Mouse (Mus musculus): ENCODE data around the gene Ctsf.
A peak's percentile ranks its signal among the peaks of the same experiment; 100 is the strongest.
"Not testable (repeated sequence)": the region's sequence is repeated elsewhere in the genome, so short reads cannot be mapped to it uniquely, and the experiment has no call there.

Gene Ctsf

GRCm38 (mm10) chr19:4854552-4855469 is at the start of gene Ctsf:
TSS of gene Ctsf (plus strand) at chr19:4855130.
- peak; percentile 74 to 92 for DNase-seq (ENCODE audit: low spot score in 2 of 2)

GRCm38 (mm10) chr19:4810309-4810708 is 44.6 kb upstream of the Ctsf start:
- DNase-seq (ENCODE audit: low spot score in 2 of 2) = no peak

DNA sequence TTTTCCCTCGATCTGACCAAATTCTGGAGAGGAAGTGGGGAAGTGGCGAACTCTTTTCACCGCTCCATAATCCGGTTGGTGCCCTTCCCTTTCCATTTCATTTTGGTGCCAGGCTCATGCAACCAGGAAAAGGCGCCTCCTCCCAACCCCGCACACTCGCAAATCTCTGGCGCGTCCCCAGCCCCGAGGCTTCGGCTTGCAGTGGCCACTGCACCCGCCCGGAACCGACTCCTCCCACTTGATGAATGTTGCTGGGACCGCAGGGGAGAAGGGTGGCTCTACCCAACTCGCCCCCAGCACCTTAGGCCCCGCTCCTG is 44.2 kb upstream of the Ctsf start:
- no peak for DNase-seq (ENCODE audit: low spot score in 2 of 2)

DNA sequence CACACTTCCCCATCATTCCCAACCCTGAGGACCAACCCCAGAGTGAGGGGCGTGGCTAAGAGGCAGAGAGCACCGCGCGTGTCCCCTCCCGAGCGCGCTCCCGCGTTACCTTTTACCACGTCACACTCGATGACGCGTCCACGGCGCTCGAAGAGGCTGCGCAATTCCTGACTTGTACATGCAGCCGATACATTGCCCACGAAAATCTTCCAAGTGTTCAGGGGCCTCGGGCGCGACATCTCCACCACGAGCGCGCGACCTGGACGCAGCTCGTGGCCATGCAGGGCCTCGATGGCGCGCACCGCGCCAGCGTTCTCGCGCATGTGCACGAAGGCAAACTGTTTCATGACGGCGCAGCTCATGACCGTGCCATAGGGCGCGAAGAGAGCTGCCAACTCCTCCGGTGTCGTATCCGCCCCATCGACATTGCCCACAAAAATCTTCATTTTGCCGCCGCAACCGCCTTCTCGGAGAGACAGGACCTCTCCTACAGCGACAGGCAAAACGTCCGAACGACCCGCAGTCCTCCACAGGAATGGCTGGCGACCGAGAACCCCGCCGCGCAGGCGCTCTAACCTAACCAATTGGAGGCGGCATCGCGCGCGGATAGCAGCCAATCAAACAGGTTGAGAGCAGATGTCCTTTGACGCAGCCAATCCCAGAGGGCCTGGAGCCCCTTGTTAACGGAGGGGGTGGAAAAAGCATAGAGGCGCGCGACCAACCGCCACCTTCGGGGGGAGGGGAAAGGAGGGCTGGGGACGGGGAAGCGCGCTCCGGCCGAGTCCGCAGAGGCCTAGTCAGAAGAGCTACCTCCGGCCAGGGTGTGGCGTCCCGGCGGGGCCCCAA is 43.6 kb upstream of the Ctsf start, which contains the start of the genes Gm21992 and Rbm14:
TSS of gene Gm21992 (minus strand) at position 550 of the 846 bp plus-strand sequence.
TSS of gene Rbm14 (minus strand) at position 572 of the 846 bp plus-strand sequence.
- DNase-seq (ENCODE audit: low spot score in 2 of 2) = peak; percentile 95 to 99

DNA sequence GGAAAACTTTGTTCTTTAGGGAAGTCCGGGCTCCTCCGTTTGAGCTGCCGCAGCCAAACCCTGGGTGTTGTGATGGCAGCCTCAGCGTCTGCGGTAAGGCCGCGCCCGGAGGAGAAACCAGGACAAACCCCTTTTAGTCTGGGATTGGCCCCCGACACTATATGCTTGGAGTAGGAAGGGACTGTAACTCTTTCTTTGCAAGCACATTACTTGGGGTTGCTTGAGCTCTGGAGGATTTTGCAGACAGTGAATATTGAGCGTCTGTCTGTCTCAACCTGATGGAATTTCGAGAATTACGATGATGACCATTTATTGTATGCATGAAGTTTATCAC is 43.1 kb upstream of the Ctsf start:
- DNase-seq (ENCODE audit: low spot score in 2 of 2) = no peak

DNA sequence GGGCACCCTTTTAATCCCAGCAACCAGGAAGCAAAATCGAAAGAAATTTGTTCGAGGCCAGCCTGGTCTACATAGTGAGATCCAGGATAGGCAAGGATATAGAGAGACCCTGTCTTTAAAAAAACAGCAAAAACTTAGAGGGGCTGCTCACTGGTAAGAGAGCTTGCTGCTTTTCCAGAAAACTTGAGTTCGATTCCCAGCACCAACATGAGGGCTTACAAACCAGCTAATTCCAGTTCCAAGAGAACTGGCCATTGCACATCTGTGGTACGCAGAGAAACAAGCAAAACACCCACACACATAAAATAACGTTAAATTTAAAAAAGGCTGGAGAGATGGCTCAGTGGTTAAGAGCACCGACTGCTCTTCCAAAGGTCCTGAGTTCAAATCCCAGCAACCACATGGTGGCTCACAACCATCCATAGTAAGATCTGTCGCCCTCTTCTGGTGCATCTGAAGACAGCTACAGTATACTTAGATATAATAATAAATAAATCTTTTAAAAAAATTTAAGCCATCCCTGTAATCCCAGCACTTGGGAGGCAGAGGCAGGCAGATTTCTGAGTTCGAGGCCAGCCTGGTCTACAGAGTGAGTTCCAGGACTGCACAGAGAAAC is 42.5 kb upstream of the Ctsf start:
- DNase-seq (ENCODE audit: low spot score in 2 of 2) = not testable (repeated sequence)

- no peak for DNase-seq (ENCODE audit: low spot score in 2 of 2)
Observed at GRCm38 (mm10) chr19:4813015-4813414, 41.9 kb upstream of the Ctsf start.

DNA sequence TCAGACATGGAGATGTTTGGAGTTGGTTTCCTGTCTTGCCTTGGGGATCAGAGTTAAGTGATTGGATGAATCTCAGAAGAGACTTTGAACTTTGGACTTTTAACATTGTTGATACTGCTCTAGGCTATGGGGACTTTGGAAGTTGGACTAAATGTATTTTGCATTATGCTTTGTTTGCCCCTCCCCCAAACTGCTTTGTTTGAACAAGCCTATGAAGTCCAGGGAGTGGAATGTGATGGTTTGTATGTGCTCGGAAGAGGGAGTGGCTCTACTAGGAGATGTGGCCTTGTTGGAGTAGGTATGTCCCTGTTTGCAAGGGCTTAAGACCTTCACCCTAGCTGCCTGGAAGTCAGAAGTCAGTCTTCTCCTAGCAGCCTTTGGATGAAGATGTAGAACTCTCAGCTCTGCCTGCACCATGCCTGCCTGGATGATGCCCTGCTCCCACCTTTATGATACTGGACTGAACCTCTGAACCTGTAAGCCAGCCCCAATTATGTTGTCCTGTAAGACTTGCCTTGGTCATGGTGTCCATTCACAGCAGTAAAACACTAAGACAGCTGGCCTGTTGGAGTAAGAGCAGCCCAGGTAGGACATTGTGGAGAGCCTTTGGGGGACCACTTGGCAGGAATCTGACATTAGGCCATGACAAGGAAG is 37.6 kb upstream of the Ctsf start:
- DNase-seq (ENCODE audit: low spot score in 2 of 2) = no peak

DNA sequence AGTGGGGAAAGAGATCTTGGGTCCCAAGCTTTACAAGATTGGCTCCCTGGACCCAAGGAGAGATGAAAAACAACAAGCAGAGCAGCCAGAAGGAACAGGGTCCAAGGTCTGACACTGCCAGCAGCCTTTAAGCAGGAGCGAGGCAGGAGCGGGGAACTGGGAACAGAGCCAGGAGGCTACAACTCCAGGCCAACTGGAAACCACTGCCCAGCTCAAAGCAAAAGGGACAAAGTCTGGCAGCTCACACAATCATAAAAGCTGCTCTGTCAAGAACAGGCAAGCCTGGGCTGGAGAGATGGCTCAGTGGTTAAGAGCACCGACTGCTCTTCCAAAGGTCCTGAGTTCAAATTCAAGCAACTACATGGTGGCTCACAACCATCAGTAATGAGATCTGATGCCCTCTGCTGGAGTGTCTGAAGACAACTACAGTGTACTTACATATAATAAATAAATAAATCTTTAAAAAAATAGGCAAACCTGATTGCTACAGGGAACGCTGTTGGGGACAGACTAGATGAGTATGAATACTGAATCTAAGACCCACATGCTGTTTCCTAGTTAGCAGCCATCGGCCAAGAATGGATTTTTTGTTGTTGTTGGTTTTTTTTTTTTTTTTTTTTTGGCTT is 34.1 kb upstream of the Ctsf start:
- DNase-seq (ENCODE audit: low spot score in 2 of 2) = peak; percentile 46 to 63

- DNase-seq (ENCODE audit: low spot score in 2 of 2) = no peak
Observed at GRCm38 (mm10) chr19:4828444-4829114, 26.4 kb upstream of the Ctsf start.

- DNase-seq (ENCODE audit: low spot score in 2 of 2) = peak in 1 of 2 experiments; percentile 63
Observed at GRCm38 (mm10) chr19:4829156-4829555, 25.8 kb upstream of the Ctsf start.

DNA sequence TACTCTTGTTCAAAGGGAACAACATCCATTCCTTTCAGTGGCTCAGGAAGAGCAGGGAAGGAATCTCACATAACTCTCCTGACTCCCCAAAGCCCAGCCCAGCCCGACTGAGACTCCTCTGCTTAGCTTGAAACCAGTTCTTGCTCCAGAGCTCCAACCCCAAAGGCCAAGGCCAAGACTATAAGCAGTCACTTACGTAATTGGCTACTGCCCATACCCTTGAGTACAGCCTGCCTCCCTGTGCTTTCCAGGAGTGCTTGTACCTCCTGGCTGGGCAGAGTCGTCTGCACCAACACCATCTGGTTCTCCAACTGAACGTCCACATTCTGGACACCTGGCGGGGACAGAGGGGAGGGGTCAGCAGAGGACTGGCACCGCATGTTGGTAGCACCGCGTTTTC is 21.0 kb upstream of the Ctsf start:
- no peak for DNase-seq (ENCODE audit: low spot score in 2 of 2)

DNA sequence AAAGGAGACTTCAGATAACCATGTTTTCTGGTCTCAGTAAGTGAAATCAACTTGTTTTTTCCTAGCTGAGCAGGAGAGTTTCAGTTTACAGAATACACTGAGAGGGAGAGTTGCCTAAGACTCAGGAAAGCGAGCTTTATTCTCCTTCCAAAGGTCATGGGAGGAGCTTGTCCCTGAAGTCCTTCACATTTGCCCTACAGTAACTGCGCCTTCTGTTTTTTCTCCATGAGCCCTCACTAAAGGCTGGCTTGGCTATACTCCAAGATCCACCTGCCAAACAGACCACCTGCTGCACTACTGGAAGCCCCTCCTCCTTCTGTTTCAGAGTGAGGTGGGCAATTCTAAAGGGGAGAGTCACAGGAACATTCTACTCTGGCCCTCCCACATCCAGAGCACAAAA is 18.8 kb upstream of the Ctsf start:
- DNase-seq (ENCODE audit: low spot score in 2 of 2) = no peak

DNA sequence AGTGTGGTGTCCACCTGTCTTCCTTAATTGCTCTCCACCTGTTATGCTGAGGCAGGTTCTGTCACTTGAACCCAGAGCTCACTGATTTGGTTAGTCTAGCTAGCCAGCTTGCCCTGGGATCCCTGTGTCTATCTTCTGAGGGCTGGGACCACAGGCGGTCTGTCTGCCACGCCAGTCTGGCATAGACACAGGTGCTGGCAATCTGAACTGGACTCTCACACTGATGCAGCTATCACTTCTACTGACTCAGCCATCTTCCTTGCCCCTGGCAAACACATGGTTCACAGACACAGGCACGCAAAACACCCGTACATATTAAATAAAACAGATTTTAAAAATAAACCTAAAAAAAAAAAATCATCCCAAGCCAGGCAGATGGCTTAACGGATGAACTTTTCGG is 17.9 kb upstream of the Ctsf start:
- no peak for DNase-seq (ENCODE audit: low spot score in 2 of 2)

- no peak for DNase-seq (ENCODE audit: low spot score in 2 of 2)
Observed at GRCm38 (mm10) chr19:4838526-4839140, 16.3 kb upstream of the Ctsf start.

DNA sequence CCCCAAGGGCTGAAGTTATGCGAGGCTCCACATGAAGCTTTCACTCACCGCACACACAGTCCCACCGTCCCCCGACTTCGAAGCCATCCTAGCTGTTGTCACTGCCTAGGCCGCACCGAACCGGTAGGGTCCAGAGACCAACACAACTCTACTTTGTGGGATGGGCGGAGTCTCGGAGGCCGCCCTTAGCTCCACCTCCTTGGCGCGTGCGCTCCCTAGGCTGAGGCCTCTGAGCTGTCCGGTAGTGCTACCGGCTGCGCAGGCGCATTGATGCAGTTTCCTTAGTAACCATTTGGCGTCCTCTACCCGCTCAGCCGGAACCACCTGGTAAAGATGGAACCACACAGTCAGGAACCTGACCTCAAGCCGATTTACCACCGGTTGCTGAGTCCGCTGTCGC is 15.8 kb upstream of the Ctsf start, which contains the start of the genes Ccs and Ccdc87:
TSS of gene Ccs (minus strand) at position 184 of the 400 bp plus-strand sequence.
TSS of gene Ccdc87 (plus strand) at position 218 of the 400 bp plus-strand sequence.
- DNase-seq (ENCODE audit: low spot score in 2 of 2) = peak; percentile 90 to 97

DNA sequence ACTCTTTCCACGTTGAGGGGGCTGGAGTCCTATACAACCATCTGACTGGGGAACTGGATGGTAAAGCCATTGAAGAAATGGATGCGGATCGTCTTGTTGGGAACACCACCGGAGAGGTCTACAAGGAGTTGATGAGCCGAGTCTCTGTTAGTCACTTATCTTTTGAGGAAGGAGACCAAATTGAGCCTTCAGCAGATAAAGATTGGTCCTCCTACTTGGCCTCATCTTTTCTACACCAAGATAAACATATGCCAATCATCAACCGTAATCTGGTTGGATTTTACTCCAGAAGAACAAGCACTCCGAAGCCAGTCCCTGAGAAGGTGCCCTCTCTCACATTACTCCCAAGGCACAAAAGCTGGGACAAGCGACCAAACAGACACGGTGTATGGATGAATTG is 14.1 kb upstream of the Ctsf start:
- DNase-seq (ENCODE audit: low spot score in 2 of 2) = no peak

DNA sequence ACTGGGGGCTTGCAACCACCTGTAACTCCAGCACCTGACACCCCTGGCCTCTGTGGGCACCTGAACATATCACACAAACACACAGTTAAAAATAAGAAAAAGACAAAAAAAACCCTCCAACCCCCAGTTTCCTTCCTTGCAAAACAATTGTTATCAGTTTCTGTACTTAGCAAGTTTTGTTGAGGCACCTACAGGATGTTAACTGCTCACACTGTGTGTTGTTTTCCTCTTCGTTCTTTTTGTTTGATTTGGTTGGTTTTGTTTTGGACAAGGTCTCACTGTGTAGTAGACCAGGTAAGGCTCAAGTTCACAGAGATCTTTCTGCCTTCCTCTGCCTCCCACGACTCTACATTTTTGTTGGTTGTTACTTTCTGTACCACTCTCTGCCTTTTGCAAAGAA is 12.3 kb upstream of the Ctsf start:
- no peak for DNase-seq (ENCODE audit: low spot score in 2 of 2)

GRCm38 (mm10) chr19:4845846-4846245 is 9.1 kb upstream of the Ctsf start:
- no peak for DNase-seq (ENCODE audit: low spot score in 2 of 2)

GRCm38 (mm10) chr19:4847490-4847889 is 7.4 kb upstream of the Ctsf start:
- DNase-seq (ENCODE audit: low spot score in 2 of 2) = no peak

Data from left cerebral cortex, adult 9 months (tissue).